8 mouse cellular contexts compared by ENCODE assay signal in genomic region chr6:91284521-91285449, GRCm38 (mm10).
A peak's percentile ranks its signal among the peaks of the same experiment; 100 is the strongest.
DNase-seq lines count a peak whose midpoint lies in the region; ATAC-seq and TF ChIP-seq lines count a peak whose summit lies in the region.

No protein-coding gene starts in this region.

- H3K4me2 ChIP-seq in neural tube, embryonic 11.5 days (ENCODE audit: low read depth), result peak overlapping the region; percentile 72
- peak overlapping the region; percentile 51 for H3K4me2 ChIP-seq in intestine, embryonic 15.5 days (replicated peaks)
- H3K4me2 ChIP-seq in midbrain, postnatal 0 days (ENCODE audit: low read depth, low read length, poor library complexity, severe bottlenecking), result peak overlapping the region; percentile 65

- H3K9me3 ChIP-seq in neural tube, embryonic 11.5 days (ENCODE audit: control insufficient read depth, low read length), result no peaks in the 10 kb centered on the region
- H3K9me3 ChIP-seq in intestine, embryonic 15.5 days, result no peaks in the 10 kb centered on the region
- no peaks in the 10 kb centered on the region for H3K9me3 ChIP-seq in midbrain, postnatal 0 days (ENCODE audit: low read length)

- peak overlapping the region; percentile 54 for H3K9ac ChIP-seq in neural tube, embryonic 11.5 days (ENCODE audit: low read length)
- H3K9ac ChIP-seq in intestine, embryonic 15.5 days, result no peak overlapping the region
- H3K9ac ChIP-seq in midbrain, postnatal 0 days (replicated peaks; ENCODE audit: low read length, poor library complexity, severe bottlenecking), result peak overlapping the region; percentile 61

- peak overlapping the region; percentile 56; the same call in 1 of the 2 replicates for H3K27ac ChIP-seq in neural tube, embryonic 11.5 days (ENCODE audit: low read depth, low read length)
- H3K27ac ChIP-seq in intestine, embryonic 15.5 days, result no peak overlapping the region
- peak overlapping the region; percentile 79 for H3K27ac ChIP-seq in midbrain, postnatal 0 days (ENCODE audit: low read depth, low read length)

- peaks cover 15% of the 10 kb centered on the region for H3K4me1 ChIP-seq in neural tube, embryonic 11.5 days (ENCODE audit: control insufficient read depth, insufficient read depth, low read length)
- H3K4me1 ChIP-seq in intestine, embryonic 15.5 days (replicated peaks), result peaks cover 10% of the 10 kb centered on the region; the same call in 1 of the 2 replicates
- peaks cover 18% of the 10 kb centered on the region; the same call in 1 of the 2 replicates for H3K4me1 ChIP-seq in midbrain, postnatal 0 days (ENCODE audit: insufficient read depth, low read length)

- H3K36me3 ChIP-seq in neural tube, embryonic 11.5 days (ENCODE audit: control insufficient read depth, insufficient read depth, low read length), result no peaks in the 10 kb centered on the region
- H3K36me3 ChIP-seq in intestine, embryonic 15.5 days, result no peaks in the 10 kb centered on the region
- H3K36me3 ChIP-seq in midbrain, postnatal 0 days (ENCODE audit: insufficient read depth, low read length), result no peaks in the 10 kb centered on the region

- H3K27me3 ChIP-seq in neural tube, embryonic 11.5 days (ENCODE audit: control insufficient read depth, insufficient read depth, low read length), result peaks cover 33% of the 10 kb centered on the region
- peaks cover 74% of the 10 kb centered on the region for H3K27me3 ChIP-seq in intestine, embryonic 15.5 days (replicated peaks)
- H3K27me3 ChIP-seq in midbrain, postnatal 0 days (ENCODE audit: insufficient read depth, low read length), result no peaks in the 10 kb centered on the region

- peak overlapping the region; percentile 23 for H3K4me3 ChIP-seq in neural tube, embryonic 11.5 days (ENCODE audit: low read depth, low read length)
- peak overlapping the region; percentile 15 for H3K4me3 ChIP-seq in intestine, embryonic 15.5 days (replicated peaks)
- peak overlapping the region; percentile 29 for H3K4me3 ChIP-seq in midbrain, postnatal 0 days (ENCODE audit: low read depth, low read length)

- no peak for TF ChIP-seq CTCF in midbrain, postnatal 0 days (IDR thresholded peaks at IDR 0.05)

- peak; percentile 39 for DNase-seq in cerebellum, adult 11 months
- no peak for DNase-seq in cerebellum, adult 11-12 months
- DNase-seq in neural tube, embryonic 11.5 days (ENCODE audit: low spot score), result peak; percentile 58
- no peak for DNase-seq in neural tube, embryonic 10.5 days (ENCODE audit: extremely low spot score, low spot score)
- DNase-seq in midbrain, postnatal 0 days (ENCODE audit: low spot score), result peak; percentile 90
- no peak for DNase-seq in ovary, postnatal 10 days (ENCODE audit: low spot score)

- 5% methylated on average over 35 of the region's 35 CpGs for WGBS in neural tube, embryonic 11.5 days
- 9% methylated on average over 35 of the region's 35 CpGs for WGBS in intestine, embryonic 15.5 days
- WGBS in midbrain, postnatal 0 days, result under 1% methylated on average over 35 of the region's 35 CpGs

- ATAC-seq in neural tube, embryonic 11.5 days (ENCODE audit: insufficient read depth, low FRiP score, low TSS enrichment), result peak; percentile 49
- ATAC-seq in intestine, embryonic 15.5 days, result no peak
- ATAC-seq in midbrain, postnatal 0 days (ENCODE audit: low FRiP score), result peak; percentile 69
- no peak for ATAC-seq in activated CD4-positive, CD25-positive, alpha-beta regulatory T cell, adult 4 months

Comparison
In these comparisons a context has a peak if more than half of its experiments do, and no peak if none do; other contexts are left out.
1. DNase-seq: peak in cerebellum, adult 11 months (single experiment), neural tube, embryonic 11.5 days (single experiment) and midbrain, postnatal 0 days (single experiment); none in cerebellum, adult 11-12 months (single experiment), neural tube, embryonic 10.5 days (single experiment) and ovary, postnatal 10 days (single experiment).
2. ATAC-seq: peak in neural tube, embryonic 11.5 days (single experiment) and midbrain, postnatal 0 days (single experiment); none in intestine, embryonic 15.5 days (single experiment) and activated CD4-positive, CD25-positive, alpha-beta regulatory T cell, adult 4 months (single experiment).
3. Peak in every context shown above with its lines, with median percentiles within 50 percentile points of each other: H3K4me2 ChIP-seq and H3K4me3 ChIP-seq.